Mouse (Mus musculus) heart, embryonic 10.5 days (tissue): ENCODE results near the gene Pik3c2b. TPM values are rescaled to one million over a fixed set of nuclear protein-coding genes. Genes with fewer than 3 reads are reported as not detected.
"Not testable (repeated sequence)": the region's sequence is repeated elsewhere in the genome, so short reads cannot be mapped to it uniquely, and the experiment has no call there.

Experiments
- DNase-seq: peaks from one replicate; pipeline ENCODE4 v3.0.0-alpha.2; 2017; ENCODE audit warnings: low spot score
- H3K27ac ChIP-seq: fragments of 300-500 bp; sonication (generic); 2 replicates; pipeline ENCODE4 v1.5.1; 2016; ENCODE audit warnings: mild to moderate bottlenecking
- H3K27me3 ChIP-seq: fragments of 300-500 bp; sonication (generic); 2 replicates; pipeline ENCODE4 v1.6.1; 2016; ENCODE audit warnings: mild to moderate bottlenecking; ENCODE audit not compliant: poor library complexity, insufficient read depth, severe bottlenecking
- H3K36me3 ChIP-seq: fragments of 300-500 bp; sonication (generic); 2 replicates; pipeline ENCODE4 v1.6.1; 2016; ENCODE audit warnings: mild to moderate bottlenecking, moderate library complexity
- H3K4me1 ChIP-seq: fragments of 300-500 bp; sonication (generic); 2 replicates; pipeline ENCODE4 v1.6.1; 2016; ENCODE audit warnings: mild to moderate bottlenecking
- H3K4me3 ChIP-seq: fragments of 300-500 bp; sonication (generic); 2 replicates; pipeline ENCODE4 v1.5.1; 2016; ENCODE audit warnings: mild to moderate bottlenecking, moderate library complexity
- H3K9me3 ChIP-seq: fragments of 300-500 bp; sonication (generic); 2 replicates; pipeline ENCODE4 v1.6.1; 2016; ENCODE audit warnings: mild to moderate bottlenecking, moderate library complexity
- WGBS: fragments of 180-500 bp; shearing (Covaris S2); methylation state at CpG from one replicate; pipeline ENCODE4 v1.1.7; 2016; 5-methylcytosine and 5-hydroxymethylcytosine counted together
- polyA plus RNA-seq: library from polyadenylated mRNA; unstranded; fragments of >200 nt; fragmentation: Nextera tagmentation; extraction: Ambion mirVana; gene quantifications from 2 replicates; pipeline ENCODE4 v1.2.1, GENCODE M21; 2016

Gene Pik3c2b
- polyA plus RNA-seq, 1 experiment from 2014 or later: 7.9 TPM

- H3K4me3 ChIP-seq: peak overlapping the region; percentile 83; the same call in 1 of the 2 replicates
- not testable (repeated sequence) for H3K27ac ChIP-seq, DNase-seq, H3K36me3 ChIP-seq, H3K9me3 ChIP-seq, H3K27me3 ChIP-seq
- peaks cover 14% of the 10 kb centered on the region for H3K4me1 ChIP-seq
- WGBS: 95% methylated on average over 3 of the region's 3 CpGs
Observed at GRCm38 (mm10) chr1:133023723-133024122, 21.7 kb upstream of the Pik3c2b start.

- no peak for DNase-seq
- Histone ChIP-seq H3K36me3 (peaks cover 4% of the 10 kb centered on the region), H3K27ac (peak overlapping the region; percentile 98; the same call in 1 of the 2 replicates), H3K27me3 (no peaks in the 10 kb centered on the region), H3K4me1 (peaks cover 14% of the 10 kb centered on the region), H3K4me3 (peak overlapping the region; percentile 83), H3K9me3 (no peaks in the 10 kb centered on the region)
- WGBS: 41% methylated on average over 7 of the region's 7 CpGs
Observed at GRCm38 (mm10) chr1:133024426-133024825, 21.0 kb upstream of the Pik3c2b start.

- Histone ChIP-seq H3K36me3 (peaks cover 4% of the 10 kb centered on the region), H3K9me3 (no peaks in the 10 kb centered on the region), H3K4me3 (peak overlapping the region; percentile 83), H3K27me3 (no peaks in the 10 kb centered on the region), H3K4me1 (peaks cover 12% of the 10 kb centered on the region), H3K27ac (peak overlapping the region; percentile 98)
- peak; percentile 97 for DNase-seq
- 1% methylated on average over 40 of the region's 40 CpGs for WGBS
Observed at GRCm38 (mm10) chr1:133025051-133025795, 20.2 kb upstream of the Pik3c2b start.

- Histone ChIP-seq H3K27ac (peak overlapping the region; percentile 98), H3K4me3 (peak overlapping the region; percentile 83)
- not testable (repeated sequence) for H3K27me3 ChIP-seq, DNase-seq, H3K9me3 ChIP-seq, H3K4me1 ChIP-seq, H3K36me3 ChIP-seq
- WGBS: 31% methylated on average over 23 of the region's 23 CpGs
Observed at GRCm38 (mm10) chr1:133025796-133026190, 19.7 kb upstream of the Pik3c2b start.

GRCm38 (mm10) chr1:133027126-133027525 is 18.3 kb upstream of the Pik3c2b start:
- Histone ChIP-seq H3K4me3 (no peak overlapping the region), H3K4me1 (peaks cover 7% of the 10 kb centered on the region), H3K36me3 (no peaks in the 10 kb centered on the region), H3K27ac (no peak overlapping the region), H3K9me3 (no peaks in the 10 kb centered on the region), H3K27me3 (no peaks in the 10 kb centered on the region)
- WGBS: 84% methylated on average over 2 of the region's 2 CpGs
- DNase-seq: no peak

- 34% methylated on average over 7 of the region's 7 CpGs for WGBS
- no peak for DNase-seq
- no peak overlapping the region for H3K4me3 ChIP-seq
- H3K4me1 ChIP-seq: peaks cover 11% of the 10 kb centered on the region
- no peaks in the 10 kb centered on the region for H3K36me3 ChIP-seq
- H3K27me3 ChIP-seq: no peaks in the 10 kb centered on the region
- no peaks in the 10 kb centered on the region for H3K9me3 ChIP-seq
- H3K27ac ChIP-seq: no peak overlapping the region
Observed at GRCm38 (mm10) chr1:133027980-133028379, 17.5 kb upstream of the Pik3c2b start.

GRCm38 (mm10) chr1:133029744-133030143 is 15.7 kb upstream of the Pik3c2b start:
- H3K9me3 ChIP-seq: no peaks in the 10 kb centered on the region
- H3K4me3 ChIP-seq: no peak overlapping the region
- WGBS: 65% methylated on average over 3 of the region's 3 CpGs
- no peak for DNase-seq
- H3K36me3 ChIP-seq: no peaks in the 10 kb centered on the region
- no peaks in the 10 kb centered on the region for H3K27me3 ChIP-seq
- H3K27ac ChIP-seq: no peak overlapping the region
- H3K4me1 ChIP-seq: peaks cover 7% of the 10 kb centered on the region; the same call in 1 of the 2 replicates

- H3K4me3 ChIP-seq: no peak within 1 kb of the TSS
- no peaks in the 10 kb centered on the region for H3K27me3 ChIP-seq
- 90% methylated on average over 5 of the region's 5 CpGs for WGBS
- no peak for DNase-seq
- H3K27ac ChIP-seq: no peak within 1 kb of the TSS
- H3K36me3 ChIP-seq: no peaks in the 10 kb centered on the region
- H3K4me1 ChIP-seq: peaks cover 7% of the 10 kb centered on the region; the same call in 1 of the 2 replicates
- H3K9me3 ChIP-seq: no peaks in the 10 kb centered on the region
Observed at GRCm38 (mm10) chr1:133030461-133030860, 15.0 kb upstream of the Pik3c2b start, which contains the start of gene Mdm4. Gene Mdm4 (minus strand): TSS chr1:133030561.

GRCm38 (mm10) chr1:133032981-133033315 is 12.5 kb upstream of the Pik3c2b start:
- H3K36me3 ChIP-seq: no peaks in the 10 kb centered on the region
- WGBS: 13% methylated on average over 5 of the region's 5 CpGs
- H3K4me3 ChIP-seq: peak overlapping the region; percentile 69
- H3K9me3 ChIP-seq: no peaks in the 10 kb centered on the region
- H3K27me3 ChIP-seq: no peaks in the 10 kb centered on the region
- H3K27ac ChIP-seq: peak overlapping the region; percentile 79; the same call in 1 of the 2 replicates
- no peak for DNase-seq
- H3K4me1 ChIP-seq: peaks cover 7% of the 10 kb centered on the region; the same call in 1 of the 2 replicates

- under 1% methylated on average over 28 of the region's 28 CpGs for WGBS
- peaks cover 7% of the 10 kb centered on the region; the same call in 1 of the 2 replicates for H3K4me1 ChIP-seq
- no peaks in the 10 kb centered on the region for H3K36me3 ChIP-seq
- no peaks in the 10 kb centered on the region for H3K27me3 ChIP-seq
- H3K9me3 ChIP-seq: no peaks in the 10 kb centered on the region
- H3K4me3 ChIP-seq: peak overlapping the region; percentile 69
- peak; percentile 94 for DNase-seq
- H3K27ac ChIP-seq: peak overlapping the region; percentile 79
Observed at GRCm38 (mm10) chr1:133033316-133034090, 12.0 kb upstream of the Pik3c2b start.

GRCm38 (mm10) chr1:133034091-133034460 is 11.4 kb upstream of the Pik3c2b start:
- H3K4me3 ChIP-seq: peak overlapping the region; percentile 69
- no peaks in the 10 kb centered on the region for H3K36me3 ChIP-seq
- peak overlapping the region; percentile 79 for H3K27ac ChIP-seq
- no peaks in the 10 kb centered on the region for H3K9me3 ChIP-seq
- peak; percentile 78 for DNase-seq
- 3% methylated on average over 11 of the region's 11 CpGs for WGBS
- H3K27me3 ChIP-seq: no peaks in the 10 kb centered on the region
- peaks cover 7% of the 10 kb centered on the region; the same call in 1 of the 2 replicates for H3K4me1 ChIP-seq

GRCm38 (mm10) chr1:133034682-133035081 is 10.8 kb upstream of the Pik3c2b start:
- H3K9me3 ChIP-seq, H3K4me1 ChIP-seq, H3K27ac ChIP-seq, H3K36me3 ChIP-seq, H3K27me3 ChIP-seq, DNase-seq, H3K4me3 ChIP-seq: not testable (repeated sequence)
- 62% methylated on average over 7 of the region's 7 CpGs for WGBS

GRCm38 (mm10) chr1:133039505-133039949 is 5.9 kb upstream of the Pik3c2b start:
- no peak overlapping the region for H3K27ac ChIP-seq
- 25% methylated on average over 4 of the region's 4 CpGs for WGBS
- no peaks in the 10 kb centered on the region for H3K36me3 ChIP-seq
- peak; percentile 83 for DNase-seq
- H3K9me3 ChIP-seq: no peaks in the 10 kb centered on the region
- H3K27me3 ChIP-seq: no peaks in the 10 kb centered on the region
- H3K4me1 ChIP-seq: no peaks in the 10 kb centered on the region; the same call in 1 of the 2 replicates
- no peak overlapping the region for H3K4me3 ChIP-seq
